Mouse (Mus musculus): ENCODE results near the gene Cotl1. TPM values are rescaled to one million over a fixed set of nuclear protein-coding genes. Genes with fewer than 3 reads are reported as not detected.

Cotl1 gene
- polyA plus RNA-seq, 1 experiment from 2014 or later: 101 TPM

DNA sequence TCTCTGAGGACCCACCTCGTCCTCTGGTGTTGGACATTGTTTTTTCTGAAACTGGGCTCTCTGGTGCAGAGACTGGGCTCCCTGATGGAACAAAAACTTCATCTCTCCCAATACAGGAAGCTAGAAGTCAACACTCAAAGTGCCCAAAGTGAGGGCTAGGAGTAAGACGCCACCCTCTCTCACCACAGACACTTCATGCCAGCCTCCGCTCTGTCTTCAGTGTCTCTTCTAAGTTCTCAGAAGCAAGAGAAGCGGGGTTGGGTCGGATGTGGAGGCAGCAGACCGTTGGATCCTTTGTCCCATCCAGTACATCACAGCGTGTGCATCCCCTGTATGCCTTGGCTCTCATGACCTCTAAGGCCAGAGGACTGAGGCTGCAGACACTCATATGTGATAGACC lies 50.8 kb downstream of the Cotl1 start:
- H3K36me3 ChIP-seq (ENCODE audit: insufficient read depth, low read length): no peaks in the 10 kb centered on the region

DNA sequence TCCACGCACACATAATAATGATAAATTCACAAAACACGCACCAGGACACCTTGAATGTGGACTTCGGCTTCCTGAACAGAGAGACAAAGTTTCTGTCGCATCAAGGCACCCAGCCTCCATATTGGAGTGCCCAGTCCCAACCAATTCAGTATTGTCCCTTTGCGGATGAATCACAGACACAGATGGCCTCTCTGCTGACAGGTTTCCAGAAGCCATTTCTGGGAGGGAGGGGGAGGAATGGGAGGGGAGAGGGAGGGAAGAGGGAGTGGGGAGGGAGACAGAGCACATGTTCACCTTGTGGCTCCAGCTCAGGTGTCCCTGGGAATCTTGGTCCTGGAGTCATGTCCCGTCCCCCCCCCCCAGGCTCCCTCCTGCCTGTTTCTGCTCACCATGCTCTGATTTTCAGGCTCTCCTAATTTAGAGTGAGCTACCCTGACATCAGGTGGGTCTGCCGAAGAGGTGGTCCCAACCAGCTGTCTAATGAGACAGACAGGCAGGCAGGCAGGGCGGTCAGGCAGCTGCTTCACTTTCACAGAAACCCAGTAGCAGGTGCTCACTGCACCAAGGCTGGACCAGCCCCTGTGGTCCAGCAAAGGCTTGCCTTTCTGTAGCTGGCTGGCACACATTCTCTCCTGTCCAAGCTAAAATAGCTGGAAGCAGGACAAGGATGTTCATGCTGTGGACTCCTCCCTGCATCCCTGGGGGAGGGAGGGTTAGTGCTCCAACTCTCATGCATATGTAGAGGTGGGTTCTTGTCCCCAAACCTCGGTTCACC lies 51.5 kb downstream of the Cotl1 start:
- Histone ChIP-seq H3K36me3 (ENCODE audit: insufficient read depth, low read length) (no peaks in the 10 kb centered on the region), H3K27ac (no peak overlapping the region), H3K9ac (ENCODE audit: low read depth, low read length) (no peak overlapping the region), H3K27me3 (ENCODE audit: insufficient read depth, low read length) (no peaks in the 10 kb centered on the region), H3K4me1 (replicated peaks; ENCODE audit: insufficient read depth, low read length) (0 out of 2 replicates have a peak, but pooled peaks cover 10% of the 10 kb centered on the region), H3K4me3 (replicated peaks; ENCODE audit: low read depth, low read length) (no peak overlapping the region), H3K9me3 (replicated peaks; ENCODE audit: low read length) (no peaks in the 10 kb centered on the region), H3K4me2 (ENCODE audit: low read length) (no peak overlapping the region)
- no peak for ATAC-seq (replicated peaks; ENCODE audit: low FRiP score, low read depth)
- WGBS: 84% methylated on average over 9 of the region's 9 CpGs
- DNase-seq (ENCODE audit: low spot score): no peak
- no peak for TF ChIP-seq CTCF (IDR thresholded peaks at IDR 0.05; ENCODE audit: low read depth)

More for the DNA sequence above, 50.8 kb downstream of the Cotl1 start:
- TF ChIP-seq CTCF (IDR thresholded peaks at IDR 0.05; ENCODE audit: low read depth): no peak
- no peak overlapping the region for H3K9ac ChIP-seq (ENCODE audit: low read depth, low read length)
- no peaks in the 10 kb centered on the region for H3K27me3 ChIP-seq (ENCODE audit: insufficient read depth, low read length)
- 0 out of 2 replicates have a peak, but pooled peaks cover 10% of the 10 kb centered on the region for H3K4me1 ChIP-seq (replicated peaks; ENCODE audit: insufficient read depth, low read length)
- H3K4me2 ChIP-seq (ENCODE audit: low read length): no peak overlapping the region
- WGBS: 89% methylated on average over 7 of the region's 7 CpGs
- H3K27ac ChIP-seq: no peak overlapping the region
- DNase-seq (ENCODE audit: low spot score): no peak
- ATAC-seq (replicated peaks; ENCODE audit: low FRiP score, low read depth): no peak
- H3K4me3 ChIP-seq (replicated peaks; ENCODE audit: low read depth, low read length): no peak overlapping the region
- no peaks in the 10 kb centered on the region for H3K9me3 ChIP-seq (replicated peaks; ENCODE audit: low read length)

DNA sequence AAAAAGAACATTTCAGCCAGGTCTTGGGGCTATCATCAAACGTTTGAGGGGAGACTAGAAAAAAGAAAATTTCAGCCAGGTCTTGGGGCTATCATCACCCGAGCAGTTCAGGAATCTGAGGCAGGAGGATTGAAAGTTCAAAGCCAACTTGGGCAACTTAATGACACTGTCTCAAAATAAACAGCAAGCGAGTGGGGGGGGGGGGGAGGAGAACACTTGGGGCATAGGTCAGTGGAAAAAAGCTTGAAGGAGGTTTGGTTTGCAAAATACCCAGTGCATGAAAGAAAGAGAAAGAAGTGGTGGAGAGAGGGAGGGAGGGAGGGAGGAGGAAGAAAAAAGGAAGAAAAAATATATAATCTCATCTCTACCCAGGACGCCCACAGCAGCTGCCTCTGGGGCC lies 53.0 kb downstream of the Cotl1 start:
- H3K27me3 ChIP-seq (ENCODE audit: insufficient read depth, low read length): no peaks in the 10 kb centered on the region
- WGBS: 35% methylated on average over 4 of the region's 4 CpGs
- no peak for TF ChIP-seq CTCF (IDR thresholded peaks at IDR 0.05; ENCODE audit: low read depth)

DNA sequence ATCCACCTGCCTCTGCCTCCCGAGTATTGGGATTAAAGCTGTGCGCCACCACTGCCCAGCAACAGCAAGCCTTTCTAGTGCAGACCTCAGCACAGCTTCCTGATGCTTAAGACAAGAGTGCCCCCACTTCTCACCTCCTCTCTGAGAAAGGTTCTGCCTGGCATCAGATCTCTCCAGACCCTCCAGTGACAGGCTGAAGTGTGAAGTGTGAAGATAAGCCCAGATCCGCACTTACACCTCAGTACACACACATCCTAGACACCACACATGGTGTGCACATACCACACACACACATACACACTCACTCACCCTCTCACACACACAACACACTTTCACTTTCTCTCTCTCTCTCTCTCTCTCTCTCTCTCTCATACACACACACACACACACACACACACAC lies 53.5 kb downstream of the Cotl1 start:
- ATAC-seq (replicated peaks; ENCODE audit: low FRiP score, low read depth) (no peak), DNase-seq (ENCODE audit: low spot score) (no peak)
- H3K9ac ChIP-seq (ENCODE audit: low read depth, low read length): no peak overlapping the region
- no peak overlapping the region for H3K27ac ChIP-seq
- H3K27me3 ChIP-seq (ENCODE audit: insufficient read depth, low read length): no peaks in the 10 kb centered on the region
- H3K4me1 ChIP-seq (replicated peaks; ENCODE audit: insufficient read depth, low read length): 0 out of 2 replicates have a peak, but pooled peaks cover 6% of the 10 kb centered on the region
- no peaks in the 10 kb centered on the region for H3K9me3 ChIP-seq (replicated peaks; ENCODE audit: low read length)
- H3K4me2 ChIP-seq (ENCODE audit: low read length): no peak overlapping the region
- no peaks in the 10 kb centered on the region for H3K36me3 ChIP-seq (ENCODE audit: insufficient read depth, low read length)
- no peak for TF ChIP-seq CTCF (IDR thresholded peaks at IDR 0.05; ENCODE audit: low read depth)
- WGBS: 83% methylated on average over 3 of the region's 3 CpGs
- H3K4me3 ChIP-seq (replicated peaks; ENCODE audit: low read depth, low read length): no peak overlapping the region

More for the DNA sequence above, 53.0 kb downstream of the Cotl1 start:
- DNase-seq (ENCODE audit: low spot score) (no peak), ATAC-seq (replicated peaks; ENCODE audit: low FRiP score, low read depth) (no peak)
- Histone ChIP-seq H3K27ac (no peak overlapping the region), H3K9me3 (replicated peaks; ENCODE audit: low read length) (no peaks in the 10 kb centered on the region), H3K4me3 (replicated peaks; ENCODE audit: low read depth, low read length) (no peak overlapping the region), H3K4me1 (replicated peaks; ENCODE audit: insufficient read depth, low read length) (0 out of 2 replicates have a peak, but pooled peaks cover 10% of the 10 kb centered on the region), H3K36me3 (ENCODE audit: insufficient read depth, low read length) (no peaks in the 10 kb centered on the region), H3K9ac (ENCODE audit: low read depth, low read length) (no peak overlapping the region), H3K4me2 (ENCODE audit: low read length) (no peak overlapping the region)

DNA sequence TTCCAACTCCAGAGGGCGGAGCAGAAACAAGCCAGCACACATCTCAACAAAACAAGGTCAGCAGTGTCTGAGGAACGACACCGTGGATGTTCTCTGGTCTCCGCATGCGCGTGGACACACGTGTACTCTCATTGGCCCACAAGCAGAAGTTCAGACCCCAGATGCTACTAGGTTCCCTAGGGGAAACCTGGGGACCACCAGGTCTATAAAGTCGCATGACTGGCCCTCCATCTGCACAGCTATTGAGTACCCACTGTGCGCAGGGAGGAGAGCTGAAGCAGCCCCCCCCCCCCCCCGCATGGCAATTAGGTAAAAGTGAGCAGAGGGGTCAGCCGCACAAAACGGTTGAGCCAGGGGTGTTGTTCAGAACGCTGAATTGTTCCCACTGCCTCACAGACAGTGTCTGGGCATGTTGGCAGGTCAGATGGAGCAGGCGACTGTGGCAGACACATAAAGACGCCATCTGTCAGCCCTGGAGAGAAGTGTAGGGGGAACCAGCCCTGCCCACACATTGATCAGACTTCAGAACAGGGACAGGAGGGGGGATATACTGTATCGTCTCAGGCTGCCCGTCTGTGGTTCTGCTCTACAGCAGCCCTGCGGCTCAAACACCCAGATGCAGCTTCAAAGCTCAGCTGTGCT lies 54.5 kb downstream of the Cotl1 start:
- Histone ChIP-seq H3K9ac (ENCODE audit: low read depth, low read length) (no peak overlapping the region), H3K27me3 (ENCODE audit: insufficient read depth, low read length) (no peaks in the 10 kb centered on the region), H3K4me2 (ENCODE audit: low read length) (no peak overlapping the region), H3K4me3 (replicated peaks; ENCODE audit: low read depth, low read length) (no peak overlapping the region), H3K36me3 (ENCODE audit: insufficient read depth, low read length) (no peaks in the 10 kb centered on the region), H3K27ac (no peak overlapping the region), H3K9me3 (replicated peaks; ENCODE audit: low read length) (no peaks in the 10 kb centered on the region), H3K4me1 (replicated peaks; ENCODE audit: insufficient read depth, low read length) (no peaks in the 10 kb centered on the region)
- WGBS: 51% methylated on average over 18 of the region's 18 CpGs
- no peak for ATAC-seq (replicated peaks; ENCODE audit: low FRiP score, low read depth)
- no peak for TF ChIP-seq CTCF (IDR thresholded peaks at IDR 0.05; ENCODE audit: low read depth)
- no peak for DNase-seq (ENCODE audit: low spot score)

DNA sequence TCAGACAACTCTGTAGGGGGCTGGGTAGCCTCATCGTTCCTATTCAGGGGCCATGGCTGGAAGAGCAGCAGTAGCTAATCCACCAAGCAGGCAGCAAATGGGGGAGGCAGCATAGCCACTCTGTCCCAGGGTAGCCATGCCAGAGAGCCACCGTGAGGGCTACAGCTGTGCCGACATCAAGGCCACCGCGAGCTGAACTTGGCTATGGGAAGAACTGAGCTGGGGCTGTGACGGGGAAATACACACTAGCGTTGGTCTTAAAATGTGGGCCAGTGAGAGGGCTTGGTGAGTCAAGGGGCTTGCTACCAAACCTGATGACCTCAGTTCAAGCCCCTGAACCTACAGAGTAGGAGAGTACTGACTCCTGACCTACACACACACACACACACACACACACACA lies 55.7 kb downstream of the Cotl1 start:
- Histone ChIP-seq H3K27ac (no peak overlapping the region), H3K4me2 (ENCODE audit: low read length) (no peak overlapping the region), H3K9ac (ENCODE audit: low read depth, low read length) (no peak overlapping the region), H3K27me3 (ENCODE audit: insufficient read depth, low read length) (no peaks in the 10 kb centered on the region), H3K36me3 (ENCODE audit: insufficient read depth, low read length) (no peaks in the 10 kb centered on the region), H3K4me1 (replicated peaks; ENCODE audit: insufficient read depth, low read length) (no peaks in the 10 kb centered on the region), H3K9me3 (replicated peaks; ENCODE audit: low read length) (no peaks in the 10 kb centered on the region), H3K4me3 (replicated peaks; ENCODE audit: low read depth, low read length) (no peak overlapping the region)
- 74% methylated on average over 7 of the region's 7 CpGs for WGBS
- DNase-seq (ENCODE audit: low spot score) (no peak), ATAC-seq (replicated peaks; ENCODE audit: low FRiP score, low read depth) (no peak)
- no peak for TF ChIP-seq CTCF (IDR thresholded peaks at IDR 0.05; ENCODE audit: low read depth)
